Mouse (Mus musculus): ENCODE data around the gene B4galt7. TPM values are rescaled to one million over a fixed set of nuclear protein-coding genes. Genes with fewer than 3 reads are reported as not detected.

The B4galt7 gene
- total RNA-seq, 2 experiments from 2014 or later: 12.2 to 12.5 TPM

Other genes starting within 250 kb of the B4galt7 start
- 10 to 100 TPM; 54.1 to 59.3 TPM for gene Lman2, start 237.1 kb upstream of the B4galt7 start, total RNA-seq (2021)
- under 1 TPM in 1 of 2 experiments, not detected in 1; 0.70 TPM for gene Rgs14, start 230.2 kb upstream of the B4galt7 start, total RNA-seq (2021)
- gene Slc34a1, start 201.7 kb upstream of the B4galt7 start, total RNA-seq (2021): not detected
- gene Pfn3, start 184.7 kb upstream of the B4galt7 start, total RNA-seq (2021): not detected
- gene F12, start 173.1 kb upstream of the B4galt7 start, total RNA-seq (2021): not detected
- 10 to 100 TPM; 29.9 to 31.1 TPM for gene Grk6, start 154.8 kb upstream of the B4galt7 start, total RNA-seq (2021)
- gene Prr7, start 135.6 kb upstream of the B4galt7 start, total RNA-seq (2021): 1 to 10 TPM; 2.1 to 2.3 TPM
- gene Dbn1, start 111.8 kb upstream of the B4galt7 start, total RNA-seq (2021): 10 to 100 TPM; 64.5 to 66.8 TPM
- gene Pdlim7, start 86.2 kb upstream of the B4galt7 start, total RNA-seq (2021): 100 to 1,000 TPM; 115 to 119 TPM
- 1 to 10 TPM; 1.0 to 1.1 TPM for gene Dok3, start 70.6 kb upstream of the B4galt7 start, total RNA-seq (2021)
- gene Ddx41, start 63.2 kb upstream of the B4galt7 start, total RNA-seq (2021): 10 to 100 TPM; 16.9 to 18.5 TPM
- 10 to 100 TPM; 21.2 to 24.0 TPM for gene Fam193b, start 28.8 kb upstream of the B4galt7 start, total RNA-seq (2021)
- 100 to 1,000 TPM; 116 to 121 TPM for gene Tmed9, start 26.2 kb upstream of the B4galt7 start, total RNA-seq (2021)
- 10 to 100 TPM; 16.2 to 17.7 TPM for gene Caml, start 23.1 kb downstream of the B4galt7 start, total RNA-seq (2021)
- 10 to 100 TPM; 33.8 to 34.3 TPM for gene Ddx46, start 35.1 kb downstream of the B4galt7 start, total RNA-seq (2021)
- gene B230219D22Rik, start 93.2 kb downstream of the B4galt7 start, total RNA-seq (2021): 10 to 100 TPM; 77.3 to 82.3 TPM
- gene Txndc15, start 114.8 kb downstream of the B4galt7 start, total RNA-seq (2021): 10 to 100 TPM; 35.7 to 36.6 TPM
- gene Pcbd2, start 127.5 kb downstream of the B4galt7 start, total RNA-seq (2021): 10 to 100 TPM; 42.2 to 45.7 TPM
- under 1 TPM in 1 of 2 experiments, not detected in 1; 0.33 TPM for gene Catsper3, start 184.7 kb downstream of the B4galt7 start, total RNA-seq (2021)
- gene Pitx1, start 236.3 kb downstream of the B4galt7 start, total RNA-seq (2021): not detected

All from heart, postnatal 4 days (tissue).